Mouse (Mus musculus) monocyte, adult 2 months (primary cell): Measurements from ENCODE around the gene Nfam1.
"Not testable (repeated sequence)": the region's sequence is repeated elsewhere in the genome, so short reads cannot be mapped to it uniquely, and the experiment has no call there.

Source experiments
- DNase-seq, 2 experiments: peaks; one replicate each; pipeline ENCODE4 v3.0.0; 2022; ENCODE audit warnings: low spot score in 2 of 2, low read depth in 1 of 2

Gene Nfam1

GRCm38 (mm10) chr15:83032981-83033541, at the start of gene Nfam1:
Gene Nfam1, minus strand, starts transcription at chr15:83033306.
- peak; percentile 79 to 80 for DNase-seq

DNA sequence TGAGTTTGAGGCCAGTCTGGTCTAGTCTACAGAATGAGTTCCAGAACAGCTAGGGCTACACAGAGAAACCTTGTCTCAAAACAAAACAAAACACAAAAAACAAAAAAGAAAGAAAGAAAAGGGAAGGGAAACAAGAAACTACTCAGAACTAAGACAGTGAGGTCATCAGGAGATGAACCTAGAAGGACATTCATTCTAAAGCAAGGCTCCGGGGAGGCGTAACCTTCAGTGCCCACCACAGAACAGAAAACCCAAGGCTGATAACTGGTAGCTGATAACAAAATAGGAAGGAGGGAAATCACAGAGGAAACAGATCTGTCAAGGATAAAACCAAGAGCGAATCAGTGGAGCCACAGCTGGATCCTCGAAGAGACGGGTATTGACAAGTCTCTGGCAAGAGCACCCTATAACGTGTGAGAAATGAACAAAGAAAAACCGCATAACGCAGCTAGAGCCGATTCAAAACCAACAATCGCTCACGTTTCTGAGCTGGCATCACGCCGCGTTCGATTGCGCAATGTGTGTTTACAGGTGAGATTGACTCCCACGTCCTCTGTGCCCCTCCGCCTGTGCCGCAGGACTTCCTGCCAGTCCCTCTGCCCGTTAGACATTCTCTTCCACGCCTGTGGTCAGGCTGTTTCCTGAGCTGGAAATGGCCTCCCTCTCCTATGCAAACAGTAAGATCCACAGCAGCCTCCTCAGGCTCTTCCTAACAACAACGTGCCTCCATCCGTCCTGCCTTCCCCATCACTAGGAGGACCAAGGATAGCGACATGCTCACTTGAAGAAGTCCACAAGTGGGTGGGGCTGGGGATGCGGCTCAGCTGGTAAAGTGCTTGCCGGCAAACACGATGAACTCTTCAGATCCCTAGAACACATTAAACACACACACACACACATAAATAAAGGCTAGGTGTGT, 42.8 kb upstream of the Nfam1 start:
- no peak for DNase-seq

- no peak for DNase-seq
Observed at GRCm38 (mm10) chr15:83074179-83074578, 41.1 kb upstream of the Nfam1 start.

- no peak for DNase-seq
Observed at GRCm38 (mm10) chr15:83071752-83072151, 38.6 kb upstream of the Nfam1 start.

- DNase-seq: no peak
Observed at GRCm38 (mm10) chr15:83070942-83071341, 37.8 kb upstream of the Nfam1 start.

DNA sequence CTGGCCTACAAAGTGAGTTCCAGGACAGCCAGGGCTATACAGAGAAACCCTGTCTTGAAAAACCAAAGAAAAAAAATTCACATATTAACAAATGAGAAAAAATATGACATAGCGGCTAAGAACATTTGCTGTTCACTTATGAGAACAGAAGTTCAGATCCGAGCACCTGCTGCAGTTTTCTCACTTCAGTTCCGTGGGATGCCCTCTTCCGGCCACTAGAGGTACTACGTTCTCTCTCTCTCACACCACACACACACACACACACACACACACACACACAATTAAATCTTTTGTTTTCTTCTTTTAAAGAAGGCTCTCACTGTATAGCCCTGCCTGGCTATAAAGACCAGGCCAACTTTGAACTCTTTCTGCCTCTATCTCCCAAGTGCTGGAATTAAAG, 35.2 kb upstream of the Nfam1 start:
- DNase-seq: no peak

DNA sequence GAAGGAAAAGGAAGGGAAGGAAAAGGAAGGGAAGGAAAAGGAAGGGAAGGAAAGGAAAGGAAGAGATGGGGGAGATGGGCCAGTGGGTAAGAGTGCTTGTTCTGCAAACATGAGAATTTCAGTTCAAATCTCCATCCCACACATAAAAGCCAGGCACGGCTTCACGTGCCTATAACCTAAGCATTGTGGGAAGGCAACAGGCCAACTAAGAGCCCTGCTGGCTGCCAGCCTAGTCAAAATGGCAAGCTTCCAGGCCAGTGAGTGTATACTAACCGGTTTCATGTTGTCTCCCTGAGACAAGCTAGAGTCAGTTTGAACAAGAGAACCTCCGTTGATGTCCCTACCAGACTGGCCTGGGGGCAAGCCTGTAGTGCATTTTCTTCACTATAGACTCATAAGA, 32.4 kb upstream of the Nfam1 start:
- no peak for DNase-seq

DNA sequence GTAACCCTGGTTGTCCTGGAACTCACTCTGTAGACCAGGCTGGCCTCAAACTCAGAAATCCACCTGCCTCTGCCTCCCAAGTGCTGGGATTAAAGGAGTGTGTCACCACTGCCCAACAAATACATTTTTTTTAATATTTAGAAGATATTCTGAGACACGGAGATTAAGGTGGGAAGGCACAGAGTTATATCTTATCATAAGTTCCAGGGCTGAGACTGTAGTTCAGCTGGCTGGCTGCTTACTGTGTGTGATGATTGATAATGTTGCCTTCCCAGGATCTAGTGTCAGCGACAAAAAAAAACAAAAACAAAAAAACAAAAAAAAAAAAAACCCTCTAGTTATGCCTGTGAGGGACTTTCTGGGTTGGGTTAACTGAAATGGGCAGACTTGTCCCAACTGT, 29.5 kb upstream of the Nfam1 start:
- DNase-seq: not testable (repeated sequence)

DNA sequence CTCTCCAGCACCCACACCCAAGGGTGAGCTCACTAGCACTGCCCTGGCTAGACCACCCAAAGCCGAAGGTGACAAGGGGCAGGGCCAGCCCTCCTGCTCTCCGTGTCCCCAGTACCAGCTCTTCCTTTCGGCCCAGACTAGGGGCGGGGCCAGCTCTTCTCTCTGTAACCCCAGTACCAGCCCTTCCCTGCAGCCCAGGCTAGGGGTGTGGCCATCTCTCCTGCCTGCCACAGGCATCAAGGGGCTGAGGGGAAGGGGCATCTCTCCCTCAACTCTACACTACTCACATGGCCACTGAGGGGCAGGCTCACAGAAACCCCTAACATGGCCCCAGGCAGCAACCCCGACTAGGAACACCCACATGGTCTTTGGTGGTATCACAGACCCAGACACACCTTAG, 28.6 kb upstream of the Nfam1 start:
- DNase-seq: no peak

GRCm38 (mm10) chr15:83059233-83059660, 26.1 kb upstream of the Nfam1 start:
- no peak for DNase-seq

- DNase-seq: no peak
Observed at GRCm38 (mm10) chr15:83057533-83057932, 24.4 kb upstream of the Nfam1 start.

GRCm38 (mm10) chr15:83056378-83057083, 23.4 kb upstream of the Nfam1 start:
- DNase-seq: no peak

GRCm38 (mm10) chr15:83055569-83055968, 22.5 kb upstream of the Nfam1 start:
- no peak for DNase-seq

- DNase-seq: no peak
Observed at GRCm38 (mm10) chr15:83053261-83053660, 20.2 kb upstream of the Nfam1 start.

- no peak for DNase-seq
Observed at GRCm38 (mm10) chr15:83052341-83053104, 19.4 kb upstream of the Nfam1 start.

DNA sequence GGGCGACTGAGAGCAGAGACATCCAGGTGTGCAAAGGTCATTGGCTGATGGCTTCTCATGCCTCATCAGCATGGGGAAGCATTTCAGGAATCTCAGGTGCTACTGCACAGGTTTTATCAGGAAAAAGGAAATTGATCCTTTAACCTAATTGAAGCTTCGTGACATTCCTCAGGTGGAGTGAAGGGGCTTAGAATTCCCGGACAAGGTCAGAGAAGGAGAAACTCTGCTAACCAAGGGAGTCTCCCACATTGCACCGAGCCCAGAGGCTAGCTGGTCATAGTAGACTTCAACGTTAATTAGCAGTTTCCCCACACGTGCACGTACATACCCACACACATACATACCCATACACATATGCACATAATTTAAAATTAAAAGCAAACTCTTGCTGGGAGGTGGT, 13.6 kb upstream of the Nfam1 start:
- DNase-seq: no peak

DNA sequence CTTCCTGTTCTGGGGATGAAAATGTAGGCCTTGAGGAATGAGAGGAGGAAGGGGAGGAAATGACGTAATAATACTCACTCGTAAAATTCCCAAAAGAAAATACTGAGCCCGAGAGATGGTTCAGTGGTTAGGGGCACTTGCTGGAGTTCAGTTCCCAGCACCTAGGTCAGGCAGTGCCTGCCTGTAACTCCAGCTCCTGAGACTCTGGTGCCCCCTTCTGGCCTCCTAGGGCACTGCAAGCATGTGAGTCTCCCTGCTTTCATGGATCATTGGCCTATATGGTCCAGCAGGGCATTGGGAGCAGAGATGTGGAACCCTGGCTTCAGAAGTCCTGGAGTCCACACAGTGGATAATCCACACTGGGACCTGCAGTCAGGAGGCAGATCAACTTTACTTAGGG, 13.2 kb upstream of the Nfam1 start:
- no peak for DNase-seq

DNA sequence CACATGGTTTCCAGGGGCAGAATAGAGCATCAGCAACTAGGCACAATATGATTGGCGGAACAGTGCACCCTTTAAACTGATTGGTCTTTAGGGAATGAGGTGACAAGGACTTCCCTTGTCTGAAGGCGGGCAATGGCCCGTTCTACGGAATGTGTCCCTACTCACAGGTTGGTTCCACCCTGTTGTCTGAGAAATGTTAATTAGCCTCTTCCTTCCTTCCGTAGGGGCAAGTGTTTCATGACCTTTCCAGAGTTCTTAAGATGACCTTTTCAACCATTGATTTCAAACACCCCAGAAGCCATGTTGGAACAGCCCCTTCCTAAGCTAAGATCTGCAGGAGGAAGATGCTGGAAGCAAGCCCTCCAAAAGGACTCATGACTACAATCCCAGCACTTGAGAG, 12.5 kb upstream of the Nfam1 start:
- DNase-seq: not testable (repeated sequence)

GRCm38 (mm10) chr15:83043362-83043708, 10.2 kb upstream of the Nfam1 start:
- no peak for DNase-seq

DNA sequence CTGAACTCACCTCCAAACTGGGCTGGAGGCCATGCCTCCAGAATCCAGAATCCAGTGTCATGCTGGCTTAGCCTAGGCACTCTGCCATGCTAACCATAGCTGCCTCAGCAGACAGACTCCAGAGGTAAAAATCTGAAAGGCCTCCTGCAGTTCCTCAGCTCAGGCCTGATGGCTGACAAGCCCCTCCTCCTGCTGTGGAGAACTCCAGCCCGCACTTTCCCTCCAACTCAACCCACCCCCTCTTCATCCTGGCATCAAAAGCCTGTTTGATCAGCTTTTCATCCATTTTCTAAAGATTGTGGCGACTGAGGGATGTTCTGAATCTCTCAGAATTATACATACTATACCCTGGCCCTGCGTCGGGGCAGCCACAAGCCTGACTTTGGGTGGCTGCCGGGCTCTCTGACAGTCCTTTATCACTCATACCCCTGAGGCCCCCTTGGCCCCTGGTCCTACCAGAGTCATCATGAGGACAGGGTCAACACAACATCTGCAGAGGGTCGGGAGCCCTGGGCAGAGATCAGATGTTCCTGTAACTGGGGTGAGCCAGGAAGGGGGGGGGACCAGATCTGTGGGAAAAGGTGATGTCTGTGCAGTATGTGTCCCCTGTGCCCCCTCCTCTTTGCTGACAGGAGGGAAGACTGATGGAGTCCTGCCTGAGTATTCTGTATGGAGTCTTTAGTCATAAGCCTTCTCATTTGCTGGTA, 9.7 kb upstream of the Nfam1 start:
- no peak for DNase-seq

- no peak for DNase-seq
Observed at GRCm38 (mm10) chr15:83040156-83040555, 7.0 kb upstream of the Nfam1 start.
